Mouse (Mus musculus) duodenum, adult 2 months (tissue): ENCODE data around the gene Pde5a. TPM values are rescaled to one million over a fixed set of nuclear protein-coding genes. Genes with fewer than 3 reads are reported as not detected.

ENCODE experiments used
- polyA plus RNA-seq: library from polyadenylated mRNA; depleted of rRNA; stranded (reverse); fragments of >200 nt; gene quantifications from 2 replicates; pipeline ENCODE4 v1.2.3, GENCODE M21; 2012; ENCODE audit warnings: low replicate concordance; rRNA removed

Gene Pde5a
- polyA plus RNA-seq = 4.8 and 6.6 TPM in 2 replicates

GRCm38 (mm10) chr3:122728852-122729600 lies at the start of gene Pde5a:
TSS of gene Pde5a (plus strand) at chr3:122728947.

DNA sequence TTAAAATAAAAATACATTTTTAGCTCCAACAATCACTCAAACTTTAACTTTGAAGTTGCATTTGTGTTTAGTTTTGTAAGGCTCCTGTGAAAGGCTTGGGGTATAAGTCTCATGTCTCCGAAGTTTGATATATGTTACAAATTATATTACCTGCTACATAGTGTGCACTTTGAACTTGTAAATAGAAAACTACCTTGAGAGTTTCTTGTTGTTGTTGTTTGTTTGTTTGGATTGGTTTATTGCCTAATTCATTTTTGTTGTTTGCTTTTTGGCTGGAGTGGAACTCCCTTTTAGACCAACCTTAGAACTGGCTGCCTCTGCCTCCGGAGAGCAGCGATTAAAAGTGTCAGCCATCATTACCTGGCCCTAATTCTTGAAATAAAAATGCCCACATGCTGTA lies 166.0 kb downstream of the Pde5a start, which contains the start of gene Fabp2:
TSS of gene Fabp2 (plus strand) at position 301 of the 400 bp plus-strand sequence.

Other genes starting within 250 kb of the Pde5a start
- 3.5 and 4.1 TPM in 2 replicates for gene Fnbp1l, start 109.2 kb upstream of the Pde5a start, polyA plus RNA-seq
- gene Fabp2, start 166.1 kb downstream of the Pde5a start, polyA plus RNA-seq = 28.5 and 93.2 TPM in 2 replicates
- gene Gm10959, start 190.4 kb downstream of the Pde5a start, polyA plus RNA-seq = not detected in 2 replicates
- gene 1810037I17Rik, start 195.3 kb downstream of the Pde5a start, polyA plus RNA-seq = 36.8 and 41.3 TPM in 2 replicates